Mouse (Mus musculus) mouse trophoblast stem cell (cell line): ENCODE measurements around the gene Tet3.

Experiments
- in situ Hi-C, 2 experiments: fragments of 300-500 bp; cut with MseI, MboI; formaldehyde crosslinking; loops; 2 replicates in 1 of 2; 3 replicates in 1 of 2; pipeline ENCODE4 v1.15.1; 2025

The Tet3 gene

DNA sequence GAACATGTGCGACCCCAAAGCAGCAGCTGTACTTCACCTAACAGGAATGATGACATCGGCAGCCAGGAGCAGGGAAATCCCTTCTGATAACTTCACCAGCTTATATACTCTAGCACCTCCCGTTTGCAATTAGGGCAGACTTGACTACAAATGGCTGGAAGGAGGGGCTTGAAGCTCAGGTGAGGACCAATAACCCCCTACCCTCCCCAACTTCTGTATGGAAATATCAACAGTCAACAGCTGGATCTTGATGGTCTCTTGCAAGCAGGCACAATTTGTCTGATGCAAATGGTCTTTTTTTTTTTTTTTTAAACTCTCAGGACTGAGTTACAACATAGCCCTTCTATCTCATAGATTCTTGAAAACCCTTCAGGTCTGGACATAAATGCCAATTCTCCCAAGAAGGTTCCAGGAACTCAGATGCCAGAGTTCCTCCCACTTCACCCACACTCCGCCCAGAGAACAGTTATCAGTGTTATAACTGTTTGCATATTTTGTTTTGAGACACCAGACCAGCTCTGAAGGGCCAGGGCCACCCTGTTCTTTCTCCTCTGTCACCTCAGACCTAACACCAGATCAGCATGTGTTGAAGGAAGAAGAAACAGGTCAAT lies at the start of gene Tet3:
Gene Tet3 (minus strand): TSS at position 51 of the 611 bp plus-strand sequence.
- in situ Hi-C loops = no loop called here

DNA sequence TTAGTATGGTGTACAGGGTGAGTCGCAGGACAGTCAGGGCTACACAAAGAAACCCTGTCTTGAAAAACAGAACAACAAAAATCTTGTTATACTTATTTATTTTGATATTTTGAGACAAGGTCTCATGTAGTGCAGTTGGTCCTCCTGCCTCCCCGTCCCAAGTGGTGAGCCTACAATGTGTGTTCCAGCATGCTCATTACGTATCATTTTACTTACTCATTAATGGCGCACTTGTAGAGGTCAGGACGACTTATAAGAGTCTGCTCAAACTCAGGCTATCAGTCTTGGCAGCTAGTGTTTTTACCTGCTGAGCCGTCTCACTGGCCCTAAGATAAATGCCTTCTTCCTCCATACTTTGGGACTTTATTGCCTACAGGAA lies 48.3 kb upstream of the Tet3 start:
- in situ Hi-C loops = no loop called here

DNA sequence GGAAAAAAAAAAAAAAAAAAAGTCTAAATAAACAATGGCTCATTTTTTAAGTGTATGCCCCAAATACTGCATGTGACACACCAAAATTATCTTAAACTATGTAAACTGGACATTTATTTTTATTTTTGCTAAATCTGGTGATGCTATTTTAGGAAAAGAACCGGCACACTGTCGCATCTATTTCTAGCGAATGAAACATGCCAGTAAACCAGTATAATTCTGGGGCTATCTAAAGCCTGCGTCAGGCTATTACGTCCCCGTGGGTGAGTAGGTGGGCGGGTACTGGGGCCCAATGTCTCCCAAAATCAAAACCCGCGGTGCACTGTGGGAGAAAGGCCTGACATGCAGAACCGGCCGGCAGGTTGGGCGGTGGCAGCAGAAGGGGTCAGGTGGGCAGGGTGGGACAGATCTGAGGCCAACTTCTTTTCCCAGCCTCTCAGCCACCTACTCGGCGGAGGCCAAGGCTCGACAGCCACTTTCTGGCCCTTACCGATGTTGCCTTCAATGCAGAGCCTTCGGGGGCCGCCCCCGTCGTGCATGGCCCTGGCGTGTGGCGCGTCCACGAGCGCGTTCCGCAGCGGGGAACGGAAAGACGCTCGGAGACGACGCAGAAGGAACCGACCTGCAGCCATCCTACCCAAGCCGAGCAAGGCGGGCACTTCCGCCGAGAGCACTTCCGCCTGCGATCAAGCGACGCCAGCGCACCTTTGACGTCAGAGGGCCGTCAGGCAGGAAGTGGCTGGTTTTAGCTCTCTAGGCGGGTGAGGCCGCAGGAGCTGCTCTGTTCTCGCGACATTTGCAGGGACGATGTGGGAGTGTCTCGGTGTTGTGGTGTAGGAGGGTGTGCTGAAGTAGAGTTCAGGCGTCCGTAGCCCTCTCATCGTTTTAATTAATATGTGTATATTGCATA lies 47.6 kb upstream of the Tet3 start, which contains the start of gene Dguok:
Gene Dguok (minus strand): TSS at position 712 of the 910 bp plus-strand sequence.
- in situ Hi-C loops = no loop called here

DNA sequence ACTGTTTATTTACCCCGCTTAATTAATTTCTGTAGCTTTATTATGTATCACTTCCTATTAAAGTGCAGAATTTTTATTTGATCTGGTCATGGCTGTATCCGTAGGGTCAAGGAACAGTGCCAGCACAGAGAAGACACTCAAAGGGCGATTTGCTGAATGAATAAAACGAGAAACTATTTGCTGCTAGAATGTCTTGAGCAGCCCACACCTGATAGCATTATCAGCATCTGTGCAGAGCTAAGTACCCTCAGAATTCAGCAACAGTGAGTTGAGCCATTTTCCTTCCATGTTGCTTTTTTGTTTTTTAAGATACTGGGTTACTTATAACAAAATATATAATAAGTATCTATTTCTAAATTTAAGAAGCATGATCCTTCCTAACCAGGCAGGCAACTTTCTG lies 46.7 kb upstream of the Tet3 start:
- in situ Hi-C loops = no loop called here

DNA sequence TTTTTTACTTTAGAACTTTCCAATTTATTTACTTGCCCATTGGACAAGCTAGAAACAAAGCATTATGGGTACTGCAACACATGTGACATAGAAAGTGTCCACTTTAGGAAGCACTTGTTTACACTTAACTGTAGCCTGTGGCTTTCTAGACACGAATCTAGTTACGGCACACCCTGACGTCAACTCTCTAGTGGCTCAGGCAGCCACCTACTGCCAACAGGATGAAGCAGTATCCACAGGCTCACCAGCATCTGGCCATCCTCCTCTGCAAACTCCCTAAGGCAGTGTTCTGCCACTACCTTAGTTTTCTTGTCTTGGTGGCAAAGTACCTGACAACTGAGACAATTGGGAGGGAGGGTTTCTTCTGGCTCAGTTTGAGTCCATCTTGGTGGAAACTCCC lies 44.5 kb upstream of the Tet3 start:
- in situ Hi-C loops = no loop called here

DNA sequence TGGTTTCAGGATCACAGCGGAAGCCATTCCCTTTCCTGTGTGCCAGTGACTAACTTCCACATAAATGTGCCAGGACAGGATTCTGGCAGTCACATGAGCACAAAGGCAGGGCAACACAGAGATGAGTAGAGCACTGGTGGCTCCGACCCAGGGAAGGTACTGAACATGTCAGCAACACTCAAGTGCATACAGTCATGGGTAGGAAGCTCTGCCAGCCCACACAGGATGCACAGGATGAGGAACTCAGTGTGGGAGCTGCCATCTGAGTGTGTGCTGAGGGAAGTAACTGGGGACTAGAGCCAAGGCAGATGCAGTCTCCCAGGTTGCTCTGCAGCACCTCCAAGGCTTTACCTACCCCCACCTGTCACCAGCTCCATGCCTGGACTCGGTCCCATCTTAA lies 43.8 kb upstream of the Tet3 start:
- in situ Hi-C loops = no loop called here

DNA sequence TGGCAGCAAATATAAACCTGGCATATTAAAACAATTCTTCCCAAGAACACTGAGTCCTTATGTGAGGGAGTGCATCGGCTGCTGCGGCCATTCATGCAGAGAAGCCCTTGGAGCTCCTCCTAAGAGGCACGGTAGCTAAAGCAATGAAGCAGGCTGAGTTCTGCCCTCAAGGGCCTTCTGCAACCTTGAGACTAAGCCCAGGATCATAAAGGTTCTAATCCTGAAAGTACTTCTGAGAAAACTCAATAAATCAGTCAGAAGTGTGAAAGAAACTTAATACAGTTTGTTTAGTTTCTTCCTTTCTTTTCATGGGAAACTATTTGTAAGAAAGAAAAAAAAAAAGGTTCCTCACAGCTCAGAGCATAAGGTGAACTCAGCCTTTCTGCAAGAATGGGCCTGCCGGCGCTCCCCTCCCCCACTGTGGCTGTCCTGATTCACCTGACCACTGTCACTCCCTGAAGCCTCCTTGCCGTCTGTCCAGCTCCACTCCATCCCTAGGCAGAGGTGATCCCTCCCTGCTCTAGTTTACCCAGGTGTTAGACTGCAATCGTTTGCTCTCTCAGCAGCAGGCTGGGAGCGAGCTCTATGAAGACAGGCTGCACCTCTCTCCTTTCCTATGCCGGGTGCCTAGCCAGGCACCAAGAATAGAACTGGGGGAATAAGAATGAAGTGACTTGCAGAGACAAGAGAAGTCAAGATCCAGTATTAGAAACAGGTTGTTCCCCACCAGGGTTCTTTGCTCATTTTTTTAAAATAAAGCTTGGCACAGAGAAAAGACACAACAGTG lies 42.8 kb upstream of the Tet3 start:
- in situ Hi-C loops = no loop called here

DNA sequence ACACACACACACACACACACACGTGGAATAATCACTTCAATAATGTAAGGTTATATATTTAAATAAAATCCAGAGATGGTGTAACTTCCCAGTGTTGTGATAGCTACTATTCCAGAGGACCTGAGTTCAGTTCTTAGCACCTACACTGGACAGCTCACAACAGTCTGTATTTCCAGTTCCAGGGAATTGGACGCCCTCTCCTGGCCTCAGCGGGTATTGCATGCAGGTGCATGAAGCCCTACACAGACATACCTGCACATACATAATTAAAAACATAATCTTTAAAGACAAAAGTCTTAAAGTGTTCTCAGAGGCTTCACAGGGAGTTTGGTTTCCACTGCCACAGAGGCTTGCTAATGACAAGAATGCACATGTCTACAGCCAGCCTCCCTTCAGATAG lies 41.6 kb upstream of the Tet3 start:
- in situ Hi-C loops = no loop called here

DNA sequence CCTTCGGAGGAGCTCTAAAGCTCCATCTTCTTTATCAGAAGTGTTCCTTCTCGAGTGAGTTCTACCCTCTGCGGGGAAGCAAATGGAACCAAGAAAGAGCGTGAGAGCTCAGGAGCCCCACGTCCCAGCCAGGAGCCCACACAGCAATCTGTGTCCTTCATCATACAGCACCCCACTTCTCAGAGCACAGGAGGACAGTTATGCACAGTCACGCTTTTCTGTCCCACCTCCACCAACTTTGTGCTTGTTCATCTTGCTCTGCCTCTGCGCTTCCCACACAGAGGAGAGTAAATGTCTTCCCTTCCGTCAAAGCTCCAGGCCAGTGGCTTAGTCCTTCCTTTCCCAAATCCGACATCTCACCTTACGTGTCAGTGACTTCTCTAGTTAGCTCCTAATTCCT lies 40.2 kb upstream of the Tet3 start:
- in situ Hi-C loops = no loop called here

DNA sequence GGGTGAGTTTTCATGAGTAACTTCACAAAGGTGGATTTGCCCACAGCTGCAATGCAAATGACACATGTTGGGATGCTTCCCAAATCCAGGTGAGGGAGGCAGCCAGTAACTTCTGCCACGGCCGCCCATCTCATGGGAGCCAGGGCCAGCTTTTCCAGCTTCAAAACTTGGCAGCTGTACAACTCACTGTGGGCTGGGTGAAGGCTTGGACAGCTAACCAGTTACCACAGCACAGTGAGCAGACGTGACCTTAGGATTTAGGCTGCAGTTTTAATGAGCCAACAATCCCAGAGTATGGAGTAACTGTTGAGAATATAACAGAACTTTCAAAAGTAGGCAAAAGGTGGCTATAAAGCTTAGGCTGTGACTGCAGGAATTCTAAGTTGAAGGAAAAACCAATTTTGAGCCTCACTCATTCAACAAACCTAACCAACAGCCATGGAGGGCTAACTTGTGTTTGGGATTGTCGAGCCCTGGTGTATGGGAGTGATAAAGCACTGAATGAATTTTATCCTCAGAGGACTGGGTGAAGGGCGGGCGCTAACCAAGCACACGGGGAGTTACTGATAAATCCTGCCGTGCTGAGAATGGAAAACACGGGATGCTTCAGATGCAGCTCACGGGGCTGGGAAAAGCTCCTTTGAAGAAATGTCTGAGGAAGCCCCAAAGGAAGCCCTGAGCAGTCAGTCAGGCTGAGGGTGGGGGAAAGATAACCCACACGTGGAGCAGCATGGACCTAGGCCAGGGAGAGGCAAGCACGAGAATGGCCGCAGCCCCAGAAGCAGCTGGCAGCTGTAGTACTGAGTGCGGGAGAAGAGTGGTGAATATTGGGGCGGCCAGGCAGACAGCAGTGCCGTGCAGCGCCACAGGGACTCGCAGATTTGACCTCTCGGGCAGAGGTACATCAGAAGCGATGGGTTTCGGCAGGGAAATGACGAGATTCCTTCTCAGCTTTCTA lies 38.1 kb upstream of the Tet3 start:
- in situ Hi-C loops = no loop called here

DNA sequence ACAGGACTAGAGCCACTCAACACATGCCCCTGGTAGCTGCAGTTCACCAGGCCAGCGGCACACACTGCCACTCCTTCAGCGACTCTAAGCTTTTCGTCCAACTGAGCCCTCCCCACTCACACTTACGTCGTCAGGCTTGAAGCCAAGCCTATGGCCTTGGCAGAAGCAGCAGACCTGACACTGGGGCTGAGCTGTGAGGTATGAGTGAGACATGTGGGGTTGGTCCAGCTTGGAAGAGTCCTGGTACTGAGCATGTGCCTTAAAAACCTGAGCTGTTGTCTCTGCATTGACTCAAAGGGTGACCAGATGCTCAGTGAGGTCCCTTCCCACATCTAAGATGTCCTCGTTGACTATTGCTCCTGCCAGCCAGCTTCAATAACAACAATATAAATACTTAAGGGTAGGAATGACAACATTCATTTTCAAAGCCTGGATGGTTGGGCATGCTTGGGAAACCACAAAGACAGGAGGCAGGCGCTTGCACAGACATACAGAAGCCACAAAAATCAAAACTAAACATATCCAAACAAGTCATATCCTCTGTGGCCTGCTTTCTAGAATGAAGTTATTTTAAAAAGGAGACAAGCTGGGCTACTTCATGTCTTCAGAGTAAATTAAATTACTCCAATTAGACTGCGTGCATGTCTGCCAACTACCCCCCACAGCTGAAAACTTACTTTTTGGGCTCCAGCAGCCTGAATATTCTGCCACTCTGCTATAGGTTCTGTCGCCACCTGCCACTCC lies 37.3 kb upstream of the Tet3 start:
- in situ Hi-C loops = no loop called here

DNA sequence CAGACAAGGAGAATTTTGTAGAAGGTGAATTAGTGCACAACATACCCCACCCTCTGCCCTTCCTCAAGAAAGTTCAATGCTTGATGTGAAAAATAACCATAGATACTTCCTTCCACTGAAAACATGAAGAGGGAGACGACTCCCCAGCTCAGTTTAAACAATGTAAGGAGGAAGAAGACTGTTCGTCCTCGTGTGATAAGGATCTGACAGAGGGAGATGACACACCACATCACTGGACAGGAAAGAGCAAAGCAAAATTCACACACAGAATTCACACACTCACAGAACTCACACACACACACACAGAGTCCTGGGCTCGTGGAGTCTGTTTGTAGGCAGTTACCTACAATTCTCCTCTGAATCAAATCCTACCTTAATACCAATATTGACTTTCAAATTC lies 31.7 kb upstream of the Tet3 start:
- in situ Hi-C loops = no loop called here

DNA sequence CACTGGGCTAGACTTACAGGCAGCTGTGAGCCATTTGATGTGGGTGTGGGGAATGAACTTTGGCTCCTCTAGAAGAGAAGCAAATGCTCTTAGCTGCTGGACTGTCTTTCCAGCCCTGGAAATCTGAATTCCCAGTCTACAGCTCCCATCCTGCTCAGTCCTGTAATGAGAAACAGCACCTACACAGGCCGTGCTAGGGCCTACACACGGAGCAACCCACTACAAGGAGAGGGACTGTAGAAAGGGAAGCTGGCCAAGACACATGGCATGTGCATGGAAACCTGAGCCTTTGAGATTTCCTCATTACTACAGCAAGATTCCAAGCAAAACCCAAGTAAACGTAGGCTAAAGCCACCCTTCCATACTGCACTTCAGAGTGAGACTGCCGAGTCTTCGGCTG lies 29.3 kb upstream of the Tet3 start:
- in situ Hi-C loops = no loop called here

DNA sequence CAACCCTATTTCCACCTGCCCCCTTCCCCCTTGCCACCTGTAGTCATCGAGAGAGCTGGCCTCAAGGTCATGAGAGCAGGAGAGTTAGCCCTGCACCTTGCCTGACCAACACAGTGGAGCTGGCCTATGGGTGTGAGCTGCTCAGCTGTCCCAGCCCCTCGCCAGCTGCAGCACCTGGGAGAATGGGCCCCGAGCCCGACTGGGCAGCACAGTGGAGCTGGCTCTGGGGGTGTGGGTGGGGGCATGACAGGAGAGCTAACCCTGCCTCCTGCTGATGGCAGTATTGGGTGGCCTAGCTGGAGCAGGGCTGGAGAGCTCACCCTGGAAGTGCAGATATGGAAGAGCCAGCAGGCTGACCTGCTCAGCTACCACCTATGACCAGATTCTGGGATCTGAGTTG lies 28.4 kb upstream of the Tet3 start:
- in situ Hi-C loops = no loop called here

DNA sequence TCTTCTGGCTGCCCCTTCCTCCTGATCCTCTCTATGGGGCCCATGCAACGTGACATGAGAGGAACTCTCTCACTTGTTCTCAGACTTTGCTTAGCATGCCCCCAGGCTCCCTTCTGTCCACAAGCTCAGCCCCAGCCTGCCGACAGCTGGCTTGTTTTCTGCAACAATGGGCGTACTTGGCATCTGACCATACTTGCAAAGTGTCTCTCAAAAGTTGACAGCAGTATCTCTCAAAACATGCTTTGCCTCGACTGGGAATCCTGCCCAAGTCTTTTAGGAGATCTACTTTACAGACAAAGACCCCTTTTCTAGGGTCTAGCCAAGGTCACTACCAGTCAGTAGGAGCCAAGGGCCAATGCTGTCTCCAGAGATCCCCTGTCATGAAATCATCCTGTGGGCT lies 27.0 kb upstream of the Tet3 start:
- in situ Hi-C loops = no loop called here

DNA sequence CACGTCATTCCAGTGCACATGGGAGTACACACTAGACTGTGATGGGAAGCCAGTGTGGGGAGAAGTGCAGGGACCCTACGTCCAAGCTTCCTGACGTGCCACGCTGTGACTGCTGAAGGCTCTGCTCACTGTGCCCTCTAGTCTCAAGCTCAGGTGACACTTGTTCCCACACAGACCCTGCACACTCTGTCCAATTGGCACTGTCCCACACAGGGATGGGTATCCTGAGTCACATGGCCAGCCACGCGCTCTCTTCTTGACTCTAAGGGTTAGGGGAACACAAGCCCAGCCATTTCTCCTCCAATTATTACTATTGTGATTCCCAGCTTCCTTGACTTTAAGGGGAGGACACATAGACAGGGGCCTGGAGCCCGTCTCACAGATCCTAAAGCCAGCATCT lies 24.9 kb upstream of the Tet3 start:
- in situ Hi-C loops = no loop called here

DNA sequence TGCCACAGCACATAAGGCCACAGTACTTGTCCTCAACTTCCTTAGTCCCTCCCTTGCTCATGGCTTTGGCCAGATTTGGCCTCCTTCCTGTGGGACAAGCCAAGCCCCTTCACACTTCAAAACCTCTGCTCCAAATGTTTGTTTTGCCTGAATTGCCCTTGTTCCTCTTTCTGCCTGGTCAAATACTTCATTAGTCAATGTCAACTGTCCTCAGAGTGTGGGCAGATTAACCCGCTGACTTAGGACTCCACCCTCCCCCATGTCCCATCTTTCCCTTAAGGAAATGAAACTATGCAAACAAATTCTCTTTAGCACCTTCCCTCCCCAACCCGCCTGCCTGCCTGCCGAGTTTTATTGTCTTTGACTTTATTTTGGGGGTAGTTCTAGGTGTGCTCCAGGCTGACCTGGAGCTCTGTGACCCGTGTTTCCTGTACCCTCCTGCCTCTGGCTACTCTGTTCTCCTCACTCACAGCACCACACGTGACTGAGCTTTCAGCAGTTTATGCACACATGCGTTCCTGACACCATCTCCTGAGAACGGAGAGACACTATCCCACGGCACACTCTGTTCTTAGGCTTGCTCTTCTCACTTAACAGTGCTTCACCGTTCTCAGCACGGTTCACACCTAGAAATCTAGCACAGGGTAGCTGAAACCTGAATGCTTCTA lies 23.7 kb upstream of the Tet3 start:
- in situ Hi-C loops = no loop called here

DNA sequence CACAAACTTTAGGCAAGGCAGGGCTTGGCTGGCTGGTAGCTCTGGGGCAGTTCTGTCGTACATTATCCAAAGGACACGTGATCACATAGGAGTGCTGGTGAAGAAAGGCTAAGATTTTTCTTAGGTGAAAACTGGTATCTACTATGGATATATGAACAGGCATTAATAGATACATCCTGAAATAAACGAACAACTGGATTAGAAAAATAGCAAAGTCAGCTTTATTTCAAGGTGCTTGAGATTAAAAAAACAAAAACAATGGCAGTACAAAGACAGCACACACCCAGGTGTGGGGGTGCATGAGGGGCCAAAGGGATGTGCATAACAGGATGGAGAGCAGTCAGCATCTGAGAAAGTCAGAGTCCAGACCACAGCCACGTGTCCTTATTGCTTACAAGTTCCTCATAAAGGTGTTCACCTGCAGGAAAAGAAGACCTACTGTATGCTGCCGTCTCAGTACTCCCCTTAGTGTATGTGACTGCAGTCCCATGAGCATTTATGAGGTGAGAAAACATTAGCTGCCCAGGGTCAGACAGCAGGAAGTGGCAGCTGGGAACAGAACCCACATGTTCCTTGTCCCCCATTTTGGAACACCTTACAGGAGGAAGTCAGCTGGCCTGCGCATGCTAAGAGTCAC lies 21.3 kb upstream of the Tet3 start:
- in situ Hi-C loops = no loop called here

DNA sequence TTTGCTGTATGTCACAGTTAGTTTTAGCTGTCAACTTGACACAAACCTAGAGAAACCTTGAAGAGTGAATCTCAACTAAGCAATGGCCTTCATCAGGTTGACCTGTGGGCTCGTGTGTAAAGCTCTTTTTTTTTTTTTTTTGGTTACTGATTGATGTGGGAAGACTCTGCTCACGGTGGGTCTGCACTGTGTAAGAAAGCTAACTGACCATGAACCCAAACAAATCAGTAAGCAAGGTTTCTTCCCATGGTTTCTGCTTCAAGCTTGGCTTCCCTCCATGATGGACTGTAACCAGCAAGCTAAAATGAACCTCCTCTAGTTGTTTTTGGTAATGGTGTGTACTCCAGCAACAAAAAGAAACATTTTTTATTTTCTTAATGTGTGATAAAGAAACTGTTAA lies 20.3 kb upstream of the Tet3 start:
- in situ Hi-C loops = no loop called here

DNA sequence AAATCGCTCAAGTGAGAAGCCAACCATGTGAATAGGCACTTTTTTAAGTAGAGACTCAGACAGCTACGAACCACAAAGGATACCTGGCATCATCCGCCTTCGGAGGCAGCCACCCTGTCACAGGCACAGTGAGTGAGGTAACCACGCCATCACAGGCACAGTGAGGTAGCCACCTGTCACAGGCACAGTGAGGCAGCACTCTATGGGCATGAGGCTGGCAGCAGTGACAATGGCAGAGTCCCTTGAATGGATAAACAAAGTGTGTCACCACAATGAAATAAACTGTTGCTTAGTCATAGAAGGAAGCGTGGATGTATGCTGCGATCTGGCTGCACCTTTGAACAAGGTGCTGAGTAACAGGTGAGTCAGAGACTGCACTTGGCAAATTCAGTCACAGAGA lies 19.7 kb upstream of the Tet3 start:
- in situ Hi-C loops = no loop called here
